Mouse (Mus musculus): ENCODE results near the gene Cdh15. TPM values are rescaled to one million over a fixed set of nuclear protein-coding genes. Genes with fewer than 3 reads are reported as not detected.
A peak's percentile ranks its signal among the peaks of the same experiment; 100 is the strongest.

Gene Cdh15
- polyA plus RNA-seq, 1 experiment from 2014 or later = 0.10 TPM

GRCm38 (mm10) chr8:122836199-122836598, 11.6 kb upstream of the Cdh15 start:
- WGBS = 79% methylated on average over 12 of the region's 12 CpGs
- H3K4me1 ChIP-seq (ENCODE audit: insufficient read depth, low read depth, low read length) = no peaks in the 10 kb centered on the region
- H3K36me3 ChIP-seq (ENCODE audit: insufficient read depth, low read length) = no peaks in the 10 kb centered on the region
- no peak overlapping the region for H3K4me2 ChIP-seq (replicated peaks; ENCODE audit: low read depth, low read length)
- no peak overlapping the region for H3K9ac ChIP-seq (replicated peaks; ENCODE audit: low read depth)
- TF ChIP-seq EP300 (IDR thresholded peaks at IDR 0.05) = no peak
- TF ChIP-seq CTCF (IDR thresholded peaks at IDR 0.05) = no peak
- no peak for ATAC-seq
- H3K9me3 ChIP-seq (ENCODE audit: low read length) = no peaks in the 10 kb centered on the region
- no peak overlapping the region for H3K4me3 ChIP-seq (ENCODE audit: low read depth, low read length)
- no peak for DNase-seq (ENCODE audit: low spot score)
- H3K27ac ChIP-seq (ENCODE audit: low read length) = no peak overlapping the region
- no peaks in the 10 kb centered on the region for H3K27me3 ChIP-seq (replicated peaks; ENCODE audit: insufficient read depth, low read length)

GRCm38 (mm10) chr8:122836696-122837095, 11.1 kb upstream of the Cdh15 start:
- 65% methylated on average over 13 of the region's 13 CpGs for WGBS
- TF ChIP-seq CTCF (IDR thresholded peaks at IDR 0.05) (no peak), EP300 (IDR thresholded peaks at IDR 0.05) (no peak)
- ATAC-seq = no peak

GRCm38 (mm10) chr8:122844161-122844560, 3.6 kb upstream of the Cdh15 start:
- Histone ChIP-seq H3K9me3 (ENCODE audit: low read length) (no peaks in the 10 kb centered on the region), H3K27ac (ENCODE audit: low read length) (no peak overlapping the region), H3K36me3 (ENCODE audit: insufficient read depth, low read length) (no peaks in the 10 kb centered on the region), H3K9ac (replicated peaks; ENCODE audit: low read depth) (no peak overlapping the region), H3K4me3 (ENCODE audit: low read depth, low read length) (no peak overlapping the region), H3K27me3 (replicated peaks; ENCODE audit: insufficient read depth, low read length) (no peaks in the 10 kb centered on the region; the same call in 1 of the 2 replicates), H3K4me2 (replicated peaks; ENCODE audit: low read depth, low read length) (no peak overlapping the region), H3K4me1 (ENCODE audit: insufficient read depth, low read depth, low read length) (no peaks in the 10 kb centered on the region)
- DNase-seq (ENCODE audit: low spot score) (no peak), ATAC-seq (no peak)
- TF ChIP-seq CTCF (IDR thresholded peaks at IDR 0.05) = no peak
- no peak for TF ChIP-seq EP300 (IDR thresholded peaks at IDR 0.05)
- WGBS = 65% methylated on average over 3 of the region's 3 CpGs

More at GRCm38 (mm10) chr8:122836696-122837095, 11.1 kb upstream of the Cdh15 start:
- Histone ChIP-seq H3K4me3 (ENCODE audit: low read depth, low read length) (no peak overlapping the region), H3K27ac (ENCODE audit: low read length) (no peak overlapping the region), H3K9me3 (ENCODE audit: low read length) (no peaks in the 10 kb centered on the region), H3K4me2 (replicated peaks; ENCODE audit: low read depth, low read length) (no peak overlapping the region), H3K9ac (replicated peaks; ENCODE audit: low read depth) (no peak overlapping the region), H3K27me3 (replicated peaks; ENCODE audit: insufficient read depth, low read length) (no peaks in the 10 kb centered on the region), H3K4me1 (ENCODE audit: insufficient read depth, low read depth, low read length) (no peaks in the 10 kb centered on the region), H3K36me3 (ENCODE audit: insufficient read depth, low read length) (no peaks in the 10 kb centered on the region)
- DNase-seq (ENCODE audit: low spot score) = no peak

- DNase-seq (ENCODE audit: low spot score) = peak; percentile 36
Observed at GRCm38 (mm10) chr8:122845662-122846061, 2.1 kb upstream of the Cdh15 start.

GRCm38 (mm10) chr8:122849152-122849910, 1.6 kb downstream of the Cdh15 start:
- 54% methylated on average over 8 of the region's 11 CpGs for WGBS
- Histone ChIP-seq H3K4me1 (ENCODE audit: insufficient read depth, low read depth, low read length) (no peaks in the 10 kb centered on the region), H3K27me3 (replicated peaks; ENCODE audit: insufficient read depth, low read length) (no peaks in the 10 kb centered on the region; the same call in 1 of the 2 replicates), H3K36me3 (ENCODE audit: insufficient read depth, low read length) (no peaks in the 10 kb centered on the region), H3K27ac (ENCODE audit: low read length) (no peak overlapping the region), H3K9ac (replicated peaks; ENCODE audit: low read depth) (no peak overlapping the region), H3K9me3 (ENCODE audit: low read length) (no peaks in the 10 kb centered on the region), H3K4me3 (ENCODE audit: low read depth, low read length) (no peak overlapping the region), H3K4me2 (replicated peaks; ENCODE audit: low read depth, low read length) (no peak overlapping the region)
- TF ChIP-seq EP300 (IDR thresholded peaks at IDR 0.05) = no peak
- ATAC-seq (no peak), DNase-seq (ENCODE audit: low spot score) (no peak)

More at GRCm38 (mm10) chr8:122845662-122846061, 2.1 kb upstream of the Cdh15 start:
- Histone ChIP-seq H3K27ac (ENCODE audit: low read length) (no peak overlapping the region), H3K4me1 (ENCODE audit: insufficient read depth, low read depth, low read length) (no peaks in the 10 kb centered on the region), H3K27me3 (replicated peaks; ENCODE audit: insufficient read depth, low read length) (no peaks in the 10 kb centered on the region; the same call in 1 of the 2 replicates), H3K4me3 (ENCODE audit: low read depth, low read length) (no peak overlapping the region), H3K9ac (replicated peaks; ENCODE audit: low read depth) (no peak overlapping the region), H3K4me2 (replicated peaks; ENCODE audit: low read depth, low read length) (no peak overlapping the region), H3K9me3 (ENCODE audit: low read length) (no peaks in the 10 kb centered on the region), H3K36me3 (ENCODE audit: insufficient read depth, low read length) (no peaks in the 10 kb centered on the region)
- 59% methylated on average over 4 of the region's 4 CpGs for WGBS
- no peak for ATAC-seq
- no peak for TF ChIP-seq CTCF (IDR thresholded peaks at IDR 0.05)
- TF ChIP-seq EP300 (IDR thresholded peaks at IDR 0.05) = no peak

- no peak overlapping the region for H3K9ac ChIP-seq (replicated peaks; ENCODE audit: low read depth)
- no peaks in the 10 kb centered on the region for H3K4me1 ChIP-seq (ENCODE audit: insufficient read depth, low read depth, low read length)
- TF ChIP-seq CTCF (IDR thresholded peaks at IDR 0.05) (no peak), EP300 (IDR thresholded peaks at IDR 0.05) (no peak)
- no peaks in the 10 kb centered on the region for H3K36me3 ChIP-seq (ENCODE audit: insufficient read depth, low read length)
- H3K4me3 ChIP-seq (ENCODE audit: low read depth, low read length) = no peak overlapping the region
- WGBS = 57% methylated on average over 3 of the region's 3 CpGs
- no peaks in the 10 kb centered on the region; the same call in 1 of the 2 replicates for H3K27me3 ChIP-seq (replicated peaks; ENCODE audit: insufficient read depth, low read length)
- DNase-seq (ENCODE audit: low spot score) (no peak), ATAC-seq (no peak)
- no peaks in the 10 kb centered on the region for H3K9me3 ChIP-seq (ENCODE audit: low read length)
- H3K27ac ChIP-seq (ENCODE audit: low read length) = no peak overlapping the region
- H3K4me2 ChIP-seq (replicated peaks; ENCODE audit: low read depth, low read length) = no peak overlapping the region
Observed at GRCm38 (mm10) chr8:122850641-122851240, 3.0 kb downstream of the Cdh15 start.

All from lung, postnatal 0 days (tissue).